Mouse (Mus musculus) cerebellum, adult 2 months (tissue): Measurements from ENCODE around the gene Coq8b. TPM values are rescaled to one million over a fixed set of nuclear protein-coding genes. Genes with fewer than 3 reads are reported as not detected.
A peak's percentile ranks its signal among the peaks of the same experiment; 100 is the strongest.

Experiments
- DNase-seq, 2 experiments: peaks; one replicate each; pipeline ENCODE4 v3.0.0; 2021
- H3K27ac ChIP-seq: fragments of 200-500 bp; 2 replicates; pipeline ENCODE4 v1.5.1; 2012; ENCODE audit warnings: low read length, control low read depth, inconsistent platforms; ENCODE audit not compliant: insufficient read depth
- H3K27me3 ChIP-seq: fragments of 200-500 bp; 2 replicates; pipeline ENCODE4 v1.6.1; 2012; ENCODE audit warnings: inconsistent platforms, mild to moderate bottlenecking, low read length, moderate library complexity; ENCODE audit not compliant: control insufficient read depth, insufficient read depth
- H3K4me1 ChIP-seq: fragments of 200-500 bp; 2 replicates; pipeline ENCODE4 v1.6.1; 2011; ENCODE audit warnings: low read length; ENCODE audit not compliant: control insufficient read depth, insufficient read depth
- H3K4me3 ChIP-seq: fragments of 200-500 bp; replicated peaks from 2 replicates; pipeline ENCODE3; 2011; ENCODE audit warnings: mild to moderate bottlenecking, low read depth, low read length, control low read depth; ENCODE audit not compliant: insufficient read depth
- CTCF ChIP-seq: fragments of 200-500 bp; IDR thresholded peaks from 2 replicates; pipeline ENCODE4 v1.5.1; 2011; ENCODE audit warnings: low read depth, mild to moderate bottlenecking, control low read depth, low read length, moderate library complexity, borderline replicate concordance; ENCODE audit not compliant: insufficient read depth
- POLR2A ChIP-seq: fragments of 200-500 bp; IDR thresholded peaks from 2 replicates; pipeline ENCODE4 v1.6.1; 2011; ENCODE audit warnings: low read length, control low read depth, borderline replicate concordance; ENCODE audit not compliant: insufficient read depth
- WGBS: fragments of 180-500 bp; shearing (Covaris S2); methylation state at CpG from one replicate; pipeline ENCODE4 v1.1.7; 2018; 5-methylcytosine and 5-hydroxymethylcytosine counted together
- polyA plus RNA-seq: library from polyadenylated mRNA; depleted of rRNA; stranded (reverse); fragments of >200 nt; gene quantifications from 2 replicates; pipeline ENCODE4 v1.2.3, GENCODE M21; 2012; rRNA removed

Coq8b gene
- 20.8 and 23.9 TPM in 2 replicates for polyA plus RNA-seq

DNA sequence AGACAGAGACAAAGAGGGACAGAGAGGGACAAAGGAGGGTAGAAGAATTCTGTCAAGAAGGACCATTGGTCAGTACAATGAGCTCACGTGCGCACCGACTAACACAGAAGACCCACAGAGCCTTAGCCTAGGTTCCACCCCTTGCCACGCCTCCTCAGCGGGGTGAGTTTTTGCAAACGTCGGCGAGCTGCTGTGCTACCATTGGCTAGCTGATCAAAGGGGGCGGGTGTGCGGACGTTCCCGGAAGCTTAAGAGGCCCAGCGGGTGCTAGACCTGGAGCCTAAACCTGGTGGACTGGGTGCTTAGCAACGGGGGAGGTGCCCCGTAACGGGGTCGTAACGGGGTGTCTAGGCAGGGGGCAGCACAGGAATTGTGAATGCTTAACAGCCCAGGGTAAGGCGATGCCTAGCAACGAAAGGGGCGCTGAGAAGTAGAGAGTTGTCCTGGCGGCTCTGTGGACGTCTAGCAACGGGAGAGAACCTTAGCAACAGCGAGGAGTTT lies at the start of gene Coq8b:
Gene Coq8b (plus strand): TSS at position 243 of the 501 bp plus-strand sequence.
- H3K4me1 ChIP-seq = peaks cover 4% of the 10 kb centered on the region
- under 1% methylated on average over 25 of the region's 25 CpGs for WGBS
- H3K27ac ChIP-seq = no peak within 1 kb of the TSS
- H3K27me3 ChIP-seq = no peaks in the 10 kb centered on the region
- peak; percentile 89 to 92 for DNase-seq
- TF ChIP-seq CTCF (no peak), POLR2A (peak; percentile 29; the same call in 1 of the 2 replicates)
- H3K4me3 ChIP-seq = peak within 1 kb of the TSS; percentile 90

DNA sequence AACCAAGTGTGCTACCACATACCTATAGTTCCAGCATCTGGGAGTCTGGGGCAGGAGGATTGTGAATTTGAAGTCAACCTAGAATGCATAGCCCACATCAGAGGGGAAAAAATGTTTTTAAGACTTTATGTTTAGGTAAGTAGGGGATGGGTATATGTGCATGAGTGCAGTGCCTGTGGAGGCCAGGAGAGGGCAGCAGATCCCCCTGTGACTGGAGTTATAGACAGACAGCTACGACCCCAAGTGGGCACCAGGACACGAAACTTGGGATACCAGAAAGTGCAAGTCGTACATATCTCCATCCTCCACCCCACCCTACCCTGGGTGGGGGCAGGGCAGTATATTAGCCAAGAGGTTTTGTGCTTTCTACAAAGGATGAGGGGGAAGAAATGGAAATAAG lies 47.9 kb upstream of the Coq8b start:
- DNase-seq = no peak
- Histone ChIP-seq H3K4me3 (no peak overlapping the region), H3K4me1 (no peaks in the 10 kb centered on the region), H3K27ac (no peak overlapping the region), H3K27me3 (no peaks in the 10 kb centered on the region)
- 46% methylated on average over 3 of the region's 3 CpGs for WGBS
- TF ChIP-seq CTCF (peak; percentile 71), POLR2A (no peak)

DNA sequence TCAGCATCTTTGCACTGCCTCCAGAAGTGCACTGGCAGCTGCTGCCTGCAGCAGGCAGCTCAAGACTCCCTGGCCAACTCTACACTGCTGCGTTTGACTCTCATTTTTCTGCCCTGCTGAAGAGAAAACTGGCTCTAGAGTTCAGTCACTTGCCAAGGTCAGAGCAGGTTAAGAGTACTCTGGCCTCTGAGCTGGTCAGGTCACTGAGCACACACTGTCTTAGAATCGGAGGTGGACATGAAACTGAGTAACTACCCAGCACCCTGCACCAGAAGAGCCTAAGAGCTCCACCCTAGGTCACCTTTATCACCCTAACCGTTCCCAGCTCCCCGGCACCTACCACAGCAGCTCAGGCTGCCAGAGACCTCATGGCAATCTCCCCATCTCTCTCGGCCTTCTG lies 46.8 kb upstream of the Coq8b start:
- Histone ChIP-seq H3K4me1 (no peaks in the 10 kb centered on the region), H3K4me3 (no peak overlapping the region), H3K27me3 (no peaks in the 10 kb centered on the region), H3K27ac (no peak overlapping the region)
- no peak for TF ChIP-seq POLR2A
- TF ChIP-seq CTCF = no peak
- 81% methylated on average over 5 of the region's 5 CpGs for WGBS
- no peak for DNase-seq

DNA sequence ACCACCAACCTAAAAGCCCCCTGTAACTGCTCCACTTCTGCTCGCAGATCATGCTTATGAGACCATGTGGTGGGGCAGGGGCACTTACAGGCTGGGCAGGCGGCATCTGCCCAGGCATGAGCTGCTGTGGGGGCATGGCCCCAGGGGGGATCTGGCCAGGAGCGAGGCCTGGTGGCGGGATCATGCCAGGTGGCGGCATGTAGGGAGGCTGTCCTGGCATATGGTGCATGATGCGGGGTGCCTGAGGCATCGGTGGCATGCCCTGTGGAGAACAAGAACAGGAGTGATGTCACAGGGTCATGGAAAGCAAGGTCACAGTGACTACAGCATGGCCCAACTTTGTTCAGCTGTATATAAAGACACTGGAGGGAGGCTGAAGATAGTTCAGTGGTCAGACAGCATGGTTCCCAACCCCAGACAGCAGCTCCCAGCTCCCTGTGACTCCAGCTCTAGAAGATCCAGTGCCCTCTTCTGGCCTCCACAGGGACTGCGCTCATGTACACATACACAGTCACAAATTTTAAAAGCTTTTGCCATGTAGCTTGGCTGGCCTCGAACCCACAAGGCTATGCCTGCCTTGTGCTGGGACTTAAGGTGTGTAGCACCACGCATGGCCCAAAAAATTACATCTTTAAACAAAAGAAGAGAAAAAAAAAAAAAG lies 43.4 kb upstream of the Coq8b start:
- Histone ChIP-seq H3K4me3 (no peak overlapping the region), H3K4me1 (no peaks in the 10 kb centered on the region), H3K27me3 (no peaks in the 10 kb centered on the region), H3K27ac (no peak overlapping the region)
- 44% methylated on average over 10 of the region's 10 CpGs for WGBS
- no peak for DNase-seq
- TF ChIP-seq POLR2A (no peak), CTCF (peak; percentile 21; the same call in 1 of the 2 replicates)

DNA sequence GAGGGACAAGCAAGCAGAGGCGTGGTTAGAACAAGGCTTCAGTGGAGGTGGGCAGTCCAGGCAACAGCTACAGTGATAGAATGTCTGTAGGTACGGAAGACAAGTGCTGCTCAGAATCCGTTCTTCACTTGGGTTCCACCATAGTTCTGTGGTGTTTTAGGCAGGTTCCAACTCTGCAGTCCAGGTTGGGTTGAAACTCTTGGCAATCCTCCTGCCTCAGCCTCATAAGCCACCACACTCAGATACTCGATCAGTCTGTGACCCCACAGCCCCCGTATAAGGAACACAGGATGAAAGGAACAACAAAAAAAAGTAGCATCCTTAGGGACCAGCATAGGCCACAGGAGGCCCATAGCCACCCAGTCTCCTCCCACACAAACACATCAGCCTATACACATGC lies 40.4 kb upstream of the Coq8b start:
- H3K4me1 ChIP-seq = no peaks in the 10 kb centered on the region; the same call in 1 of the 2 replicates
- 92% methylated on average over 5 of the region's 5 CpGs for WGBS
- no peak for TF ChIP-seq POLR2A
- TF ChIP-seq CTCF = no peak
- H3K27ac ChIP-seq = no peak overlapping the region
- DNase-seq = no peak
- H3K27me3 ChIP-seq = no peaks in the 10 kb centered on the region
- no peak overlapping the region for H3K4me3 ChIP-seq

DNA sequence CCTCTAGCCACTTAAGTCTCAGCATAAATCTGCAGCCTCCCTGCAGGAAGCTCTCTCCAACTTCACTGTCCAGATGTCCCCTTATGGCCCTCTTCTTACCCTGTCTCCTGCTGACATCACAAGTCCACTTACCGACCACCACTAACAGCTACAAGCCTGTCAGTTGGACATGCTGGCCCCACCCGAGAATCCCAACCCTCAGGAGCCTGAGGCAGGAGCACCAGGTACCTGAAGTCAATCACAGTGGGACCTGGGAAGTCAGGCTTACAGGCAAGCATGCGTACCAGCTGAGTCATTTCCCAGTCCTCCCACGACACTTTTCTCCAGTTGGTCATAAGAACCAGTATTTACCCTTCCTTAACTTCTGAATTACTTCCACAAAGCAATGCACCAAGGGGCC lies 39.1 kb upstream of the Coq8b start:
- no peak for DNase-seq
- H3K27ac ChIP-seq = no peak overlapping the region
- H3K27me3 ChIP-seq = no peaks in the 10 kb centered on the region
- H3K4me1 ChIP-seq = no peaks in the 10 kb centered on the region; the same call in 1 of the 2 replicates
- WGBS = 69% methylated on average over 4 of the region's 4 CpGs
- no peak overlapping the region for H3K4me3 ChIP-seq
- TF ChIP-seq POLR2A (no peak), CTCF (no peak)

DNA sequence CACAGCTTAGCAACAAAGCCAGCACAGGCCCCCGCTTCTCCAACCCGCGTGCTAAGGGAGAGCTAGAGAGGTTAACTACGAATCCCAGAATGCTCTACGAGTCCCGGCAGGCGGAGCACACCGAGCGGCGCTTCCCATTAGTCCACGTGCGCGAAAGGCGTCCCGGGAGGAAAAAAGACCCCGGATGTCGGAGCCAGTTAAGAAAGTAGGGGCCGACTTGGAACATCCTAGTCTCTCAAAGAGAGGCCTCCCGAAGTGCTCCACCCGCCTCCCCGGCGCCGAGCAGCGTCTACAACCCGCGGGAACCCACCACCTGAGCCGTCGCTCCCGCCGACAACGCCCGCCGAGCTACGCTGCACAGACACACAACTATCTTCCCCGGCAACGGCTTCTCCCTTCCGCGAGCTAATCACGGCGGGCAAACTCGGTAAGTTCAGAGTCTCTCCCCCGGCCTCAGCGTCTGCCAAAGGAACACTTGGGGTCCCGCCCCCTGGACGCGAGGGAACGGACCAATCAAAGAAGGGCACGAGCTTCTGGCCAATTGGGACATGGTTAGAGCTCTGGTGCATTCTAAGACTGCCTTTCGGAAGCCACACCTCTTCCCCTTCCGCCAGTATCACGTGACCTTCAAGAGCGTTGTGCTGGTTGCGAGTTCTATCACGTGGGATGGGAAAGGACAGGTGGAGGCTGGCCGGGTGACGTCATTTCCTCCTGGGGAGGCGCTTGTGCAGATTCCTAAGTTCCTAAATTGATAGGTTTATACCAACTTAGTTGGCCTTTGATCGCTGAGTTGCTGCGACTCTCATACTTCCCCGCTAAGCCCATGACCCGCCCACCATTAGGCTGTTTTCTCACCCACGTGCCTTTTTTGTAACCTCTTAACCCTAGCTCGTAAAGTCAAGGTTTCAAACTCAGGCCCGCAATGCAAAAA lies 36.9 kb upstream of the Coq8b start, which contains the start of the genes BC024978 and Snrpa:
Gene BC024978 (plus strand): TSS at position 101 of the 931 bp plus-strand sequence.
Gene Snrpa (minus strand): TSS at position 591 of the 931 bp plus-strand sequence.
- no peaks in the 10 kb centered on the region; the same call in 1 of the 2 replicates for H3K4me1 ChIP-seq
- peak; percentile 94 to 100 for DNase-seq
- H3K4me3 ChIP-seq = peak within 1 kb of the TSS; percentile 86
- WGBS = 1% methylated on average over 64 of the region's 64 CpGs
- no peaks in the 10 kb centered on the region for H3K27me3 ChIP-seq
- H3K27ac ChIP-seq = peak within 1 kb of the TSS; percentile 85
- TF ChIP-seq POLR2A = peak; percentile 45; the same call in 1 of the 2 replicates
- TF ChIP-seq CTCF = no peak
